Mouse (Mus musculus): ENCODE measurements around the gene Ppp2r5b. TPM values are rescaled to one million over a fixed set of nuclear protein-coding genes. Genes with fewer than 3 reads are reported as not detected.

Gene Ppp2r5b
- polyA plus RNA-seq (2015; fragmentation: Nextera tagmentation; extraction: Ambion mirVana), result 20.6 and 22.1 TPM in 2 replicates

- H3K9me3 ChIP-seq (replicated peaks; ENCODE audit: control insufficient read depth, low read length), result no peaks in the 10 kb centered on the region
- H3K27ac ChIP-seq (ENCODE audit: low read length), result peak within 1 kb of the TSS; percentile 100
- WGBS, result 3% methylated on average over 48 of the region's 48 CpGs
- H3K36me3 ChIP-seq (ENCODE audit: control insufficient read depth, insufficient read depth, low read length), result no peaks in the 10 kb centered on the region
- H3K4me3 ChIP-seq (replicated peaks; ENCODE audit: low read length), result peak within 1 kb of the TSS; percentile 60
- H3K4me2 ChIP-seq (ENCODE audit: low read depth, low read length), result peak within 1 kb of the TSS; percentile 92
- H3K27me3 ChIP-seq (ENCODE audit: control insufficient read depth, insufficient read depth, low read length), result no peaks in the 10 kb centered on the region
- H3K4me1 ChIP-seq (ENCODE audit: control insufficient read depth, insufficient read depth, low read length), result peaks cover 19% of the 10 kb centered on the region
- H3K9ac ChIP-seq (ENCODE audit: low read length), result peak within 1 kb of the TSS; percentile 76
- ATAC-seq (ENCODE audit: insufficient read depth, low FRiP score), result peak; percentile 93
Measured at GRCm38 (mm10) chr19:6235084-6236052, at the start of gene Ppp2r5b. TSS of gene Ppp2r5b (minus strand) at chr19:6235872.

GRCm38 (mm10) chr19:6285226-6285625 lies 49.6 kb upstream of the Ppp2r5b start:
- H3K36me3 ChIP-seq (ENCODE audit: control insufficient read depth, insufficient read depth, low read length), result peaks cover 13% of the 10 kb centered on the region; the same call in 1 of the 2 replicates
- no peak overlapping the region for H3K9ac ChIP-seq (ENCODE audit: low read length)
- H3K9me3 ChIP-seq (replicated peaks; ENCODE audit: control insufficient read depth, low read length), result no peaks in the 10 kb centered on the region
- peak; percentile 49; the same call in 1 of the 2 replicates for ATAC-seq (ENCODE audit: insufficient read depth, low FRiP score)
- peak overlapping the region; percentile 74 for H3K27ac ChIP-seq (ENCODE audit: low read length)
- WGBS, result 61% methylated on average over 8 of the region's 8 CpGs
- no peak overlapping the region for H3K4me3 ChIP-seq (replicated peaks; ENCODE audit: low read length)
- H3K4me1 ChIP-seq (ENCODE audit: control insufficient read depth, insufficient read depth, low read length), result peaks cover 19% of the 10 kb centered on the region; the same call in 1 of the 2 replicates
- H3K27me3 ChIP-seq (ENCODE audit: control insufficient read depth, insufficient read depth, low read length), result no peaks in the 10 kb centered on the region
- peak overlapping the region; percentile 8; the same call in 1 of the 2 replicates for H3K4me2 ChIP-seq (ENCODE audit: low read depth, low read length)

- Histone ChIP-seq H3K27me3 (ENCODE audit: control insufficient read depth, insufficient read depth, low read length) (no peaks in the 10 kb centered on the region), H3K9me3 (replicated peaks; ENCODE audit: control insufficient read depth, low read length) (no peaks in the 10 kb centered on the region), H3K36me3 (ENCODE audit: control insufficient read depth, insufficient read depth, low read length) (peaks cover 13% of the 10 kb centered on the region; the same call in 1 of the 2 replicates), H3K4me1 (ENCODE audit: control insufficient read depth, insufficient read depth, low read length) (peaks cover 26% of the 10 kb centered on the region), H3K27ac (ENCODE audit: low read length) (peak overlapping the region; percentile 74), H3K4me3 (replicated peaks; ENCODE audit: low read length) (no peak overlapping the region), H3K9ac (ENCODE audit: low read length) (no peak overlapping the region), H3K4me2 (ENCODE audit: low read depth, low read length) (0 out of 2 replicates have a peak overlapping the region, but pooled peaks have one; percentile 8)
- peak; percentile 29; the same call in 1 of the 2 replicates for ATAC-seq (ENCODE audit: insufficient read depth, low FRiP score)
- 76% methylated on average over 12 of the region's 12 CpGs for WGBS
Measured at GRCm38 (mm10) chr19:6284502-6284901, 48.8 kb upstream of the Ppp2r5b start.

- no peaks in the 10 kb centered on the region for H3K27me3 ChIP-seq (ENCODE audit: control insufficient read depth, insufficient read depth, low read length)
- peaks cover 40% of the 10 kb centered on the region for H3K4me1 ChIP-seq (ENCODE audit: control insufficient read depth, insufficient read depth, low read length)
- no peak overlapping the region for H3K9ac ChIP-seq (ENCODE audit: low read length)
- H3K4me3 ChIP-seq (replicated peaks; ENCODE audit: low read length), result no peak overlapping the region
- H3K9me3 ChIP-seq (replicated peaks; ENCODE audit: control insufficient read depth, low read length), result no peaks in the 10 kb centered on the region
- no peak overlapping the region for H3K27ac ChIP-seq (ENCODE audit: low read length)
- H3K4me2 ChIP-seq (ENCODE audit: low read depth, low read length), result no peak overlapping the region
- 64% methylated on average over 5 of the region's 5 CpGs for WGBS
- H3K36me3 ChIP-seq (ENCODE audit: control insufficient read depth, insufficient read depth, low read length), result peaks cover 13% of the 10 kb centered on the region; the same call in 1 of the 2 replicates
- ATAC-seq (ENCODE audit: insufficient read depth, low FRiP score), result no peak
Measured at GRCm38 (mm10) chr19:6283001-6283400, 47.3 kb upstream of the Ppp2r5b start.

- H3K4me3 ChIP-seq (replicated peaks; ENCODE audit: low read length), result no peak overlapping the region
- peaks cover 13% of the 10 kb centered on the region; the same call in 1 of the 2 replicates for H3K36me3 ChIP-seq (ENCODE audit: control insufficient read depth, insufficient read depth, low read length)
- no peak overlapping the region for H3K27ac ChIP-seq (ENCODE audit: low read length)
- H3K4me1 ChIP-seq (ENCODE audit: control insufficient read depth, insufficient read depth, low read length), result peaks cover 45% of the 10 kb centered on the region
- no peaks in the 10 kb centered on the region for H3K9me3 ChIP-seq (replicated peaks; ENCODE audit: control insufficient read depth, low read length)
- H3K27me3 ChIP-seq (ENCODE audit: control insufficient read depth, insufficient read depth, low read length), result no peaks in the 10 kb centered on the region
- no peak overlapping the region for H3K4me2 ChIP-seq (ENCODE audit: low read depth, low read length)
- 75% methylated on average over 14 of the region's 14 CpGs for WGBS
- ATAC-seq (ENCODE audit: insufficient read depth, low FRiP score), result no peak
- H3K9ac ChIP-seq (ENCODE audit: low read length), result 0 out of 2 replicates have a peak overlapping the region, but pooled peaks have one; percentile 5
Measured at GRCm38 (mm10) chr19:6281122-6282020, 45.7 kb upstream of the Ppp2r5b start.

- Histone ChIP-seq H3K9ac (ENCODE audit: low read length) (no peak overlapping the region), H3K27ac (ENCODE audit: low read length) (no peak overlapping the region), H3K4me1 (ENCODE audit: control insufficient read depth, insufficient read depth, low read length) (peaks cover 41% of the 10 kb centered on the region), H3K27me3 (ENCODE audit: control insufficient read depth, insufficient read depth, low read length) (no peaks in the 10 kb centered on the region), H3K9me3 (replicated peaks; ENCODE audit: control insufficient read depth, low read length) (no peaks in the 10 kb centered on the region), H3K36me3 (ENCODE audit: control insufficient read depth, insufficient read depth, low read length) (peaks cover 13% of the 10 kb centered on the region; the same call in 1 of the 2 replicates), H3K4me2 (ENCODE audit: low read depth, low read length) (no peak overlapping the region), H3K4me3 (replicated peaks; ENCODE audit: low read length) (no peak overlapping the region)
- ATAC-seq (ENCODE audit: insufficient read depth, low FRiP score), result no peak
- 85% methylated on average over 7 of the region's 7 CpGs for WGBS
Measured at GRCm38 (mm10) chr19:6280554-6280953, 44.9 kb upstream of the Ppp2r5b start.

- H3K36me3 ChIP-seq (ENCODE audit: control insufficient read depth, insufficient read depth, low read length), result peaks cover 13% of the 10 kb centered on the region; the same call in 1 of the 2 replicates
- H3K9me3 ChIP-seq (replicated peaks; ENCODE audit: control insufficient read depth, low read length), result no peaks in the 10 kb centered on the region
- H3K9ac ChIP-seq (ENCODE audit: low read length), result peak overlapping the region; percentile 87
- peak overlapping the region; percentile 99 for H3K4me2 ChIP-seq (ENCODE audit: low read depth, low read length)
- ATAC-seq (ENCODE audit: insufficient read depth, low FRiP score), result no peak
- 83% methylated on average over 6 of the region's 6 CpGs for WGBS
- peaks cover 38% of the 10 kb centered on the region for H3K4me1 ChIP-seq (ENCODE audit: control insufficient read depth, insufficient read depth, low read length)
- H3K27ac ChIP-seq (ENCODE audit: low read length), result peak overlapping the region; percentile 93
- peak overlapping the region; percentile 76 for H3K4me3 ChIP-seq (replicated peaks; ENCODE audit: low read length)
- H3K27me3 ChIP-seq (ENCODE audit: control insufficient read depth, insufficient read depth, low read length), result no peaks in the 10 kb centered on the region
Measured at GRCm38 (mm10) chr19:6279481-6280144, 43.9 kb upstream of the Ppp2r5b start.

GRCm38 (mm10) chr19:6278439-6279073 lies 42.9 kb upstream of the Ppp2r5b start:
- no peaks in the 10 kb centered on the region for H3K9me3 ChIP-seq (replicated peaks; ENCODE audit: control insufficient read depth, low read length)
- H3K4me3 ChIP-seq (replicated peaks; ENCODE audit: low read length), result peak overlapping the region; percentile 76
- 26% methylated on average over 6 of the region's 6 CpGs for WGBS
- peak overlapping the region; percentile 87 for H3K9ac ChIP-seq (ENCODE audit: low read length)
- ATAC-seq (ENCODE audit: insufficient read depth, low FRiP score), result no peak
- peaks cover 39% of the 10 kb centered on the region for H3K4me1 ChIP-seq (ENCODE audit: control insufficient read depth, insufficient read depth, low read length)
- H3K36me3 ChIP-seq (ENCODE audit: control insufficient read depth, insufficient read depth, low read length), result peaks cover 13% of the 10 kb centered on the region; the same call in 1 of the 2 replicates
- H3K4me2 ChIP-seq (ENCODE audit: low read depth, low read length), result peak overlapping the region; percentile 99
- no peaks in the 10 kb centered on the region for H3K27me3 ChIP-seq (ENCODE audit: control insufficient read depth, insufficient read depth, low read length)
- peak overlapping the region; percentile 93 for H3K27ac ChIP-seq (ENCODE audit: low read length)

Measured in stomach, embryonic 16.5 days (tissue).